ENCODE assay signal across 8 mouse cellular contexts in the genomic region with DNA sequence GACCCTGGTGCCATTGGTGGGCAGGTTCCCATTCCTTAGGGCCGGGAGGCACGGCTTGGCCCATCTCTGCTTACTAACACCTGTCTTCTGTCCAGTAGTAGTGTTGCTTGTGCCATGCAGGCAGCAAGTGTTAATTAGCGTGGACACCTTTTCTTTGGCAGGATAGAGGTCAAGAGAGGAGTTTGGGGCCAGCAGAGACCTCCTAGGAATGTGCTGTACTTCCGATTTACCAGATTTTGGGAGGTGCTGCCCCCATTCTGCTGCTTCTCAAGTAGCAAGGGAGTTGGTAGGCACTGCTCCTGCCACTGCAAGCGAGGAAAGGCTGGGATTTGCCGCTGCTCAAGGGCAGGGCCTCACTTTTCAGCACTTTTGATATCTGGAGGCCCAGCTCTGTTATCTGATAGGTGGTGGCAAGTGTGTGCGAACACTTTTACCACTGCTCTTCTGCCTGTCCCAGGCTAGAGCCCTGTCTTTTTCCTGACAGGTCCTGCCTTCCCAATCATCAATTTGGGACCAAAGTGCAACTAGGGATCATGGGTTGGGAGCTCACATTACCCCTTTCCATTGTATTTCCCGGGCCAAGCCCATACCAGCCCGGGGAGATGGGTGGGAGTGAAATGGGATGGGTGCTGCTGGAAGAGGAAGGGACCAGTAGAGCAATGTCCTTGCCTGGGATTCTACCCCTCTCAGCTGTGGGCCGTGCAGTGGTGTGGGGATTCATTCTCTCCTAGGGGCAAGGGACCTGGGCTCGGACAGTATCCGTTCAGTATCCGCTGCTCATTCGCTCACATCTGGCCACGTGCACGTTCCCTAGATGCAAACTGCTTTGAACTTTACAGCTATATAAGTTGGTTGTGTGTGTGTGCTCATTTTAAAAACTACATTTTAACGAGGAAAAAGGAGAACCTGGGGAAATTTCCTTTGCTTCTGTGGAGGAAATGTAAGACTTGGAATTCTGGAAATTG. TPM values are rescaled to one million over a fixed set of nuclear protein-coding genes. Genes with fewer than 3 reads are reported as not detected.
DNase-seq lines count a peak whose midpoint lies in the region; ATAC-seq and TF ChIP-seq lines count a peak whose summit lies in the region.

No protein-coding gene starts in this region.

- no peak for TF ChIP-seq CTCF in kidney, postnatal 0 days (IDR thresholded peaks at IDR 0.05; ENCODE audit: low read depth)
- no peak for TF ChIP-seq CTCF in midbrain, postnatal 0 days (IDR thresholded peaks at IDR 0.05)

- WGBS in kidney, postnatal 0 days, result 37% methylated on average over 17 of the region's 17 CpGs
- 41% methylated on average over 17 of the region's 17 CpGs for WGBS in embryonic facial prominence, embryonic 14.5 days
- 46% methylated on average over 17 of the region's 17 CpGs for WGBS in intestine, embryonic 15.5 days
- 48% methylated on average over 17 of the region's 17 CpGs for WGBS in midbrain, postnatal 0 days

- peak overlapping the region; percentile 81 for H3K4me2 ChIP-seq in kidney, postnatal 0 days (ENCODE audit: low read length)
- H3K4me2 ChIP-seq in embryonic facial prominence, embryonic 14.5 days (ENCODE audit: low read depth, low read length), result peak overlapping the region; percentile 66
- peak overlapping the region; percentile 73 for H3K4me2 ChIP-seq in intestine, embryonic 15.5 days (replicated peaks)
- H3K4me2 ChIP-seq in midbrain, postnatal 0 days (ENCODE audit: low read depth, low read length, poor library complexity, severe bottlenecking), result peak overlapping the region; percentile 95

- H3K27me3 ChIP-seq in kidney, postnatal 0 days (ENCODE audit: insufficient read depth, low read length), result no peaks in the 10 kb centered on the region
- no peaks in the 10 kb centered on the region for H3K27me3 ChIP-seq in embryonic facial prominence, embryonic 14.5 days (replicated peaks; ENCODE audit: control insufficient read depth, insufficient read depth, low read length)
- no peaks in the 10 kb centered on the region for H3K27me3 ChIP-seq in intestine, embryonic 15.5 days (replicated peaks)
- H3K27me3 ChIP-seq in midbrain, postnatal 0 days (ENCODE audit: insufficient read depth, low read length), result no peaks in the 10 kb centered on the region

- peaks cover 33% of the 10 kb centered on the region; the same call in 1 of the 2 replicates for H3K36me3 ChIP-seq in kidney, postnatal 0 days (ENCODE audit: insufficient read depth, low read length)
- H3K36me3 ChIP-seq in embryonic facial prominence, embryonic 14.5 days (ENCODE audit: control insufficient read depth, insufficient read depth, low read length), result peaks cover 61% of the 10 kb centered on the region
- H3K36me3 ChIP-seq in intestine, embryonic 15.5 days, result peaks cover 34% of the 10 kb centered on the region
- H3K36me3 ChIP-seq in midbrain, postnatal 0 days (ENCODE audit: insufficient read depth, low read length), result peaks cover 42% of the 10 kb centered on the region

- no peaks in the 10 kb centered on the region for H3K9me3 ChIP-seq in kidney, postnatal 0 days (replicated peaks; ENCODE audit: low read length)
- H3K9me3 ChIP-seq in embryonic facial prominence, embryonic 14.5 days (ENCODE audit: control insufficient read depth, low read length), result no peaks in the 10 kb centered on the region
- no peaks in the 10 kb centered on the region for H3K9me3 ChIP-seq in intestine, embryonic 15.5 days
- H3K9me3 ChIP-seq in midbrain, postnatal 0 days (ENCODE audit: low read length), result no peaks in the 10 kb centered on the region

- H3K27ac ChIP-seq in kidney, postnatal 0 days, result peak overlapping the region; percentile 26; the same call in 1 of the 2 replicates
- H3K27ac ChIP-seq in embryonic facial prominence, embryonic 14.5 days (replicated peaks; ENCODE audit: low read depth, low read length), result peak overlapping the region; percentile 85
- H3K27ac ChIP-seq in intestine, embryonic 15.5 days, result peak overlapping the region; percentile 64
- no peak overlapping the region for H3K27ac ChIP-seq in midbrain, postnatal 0 days (ENCODE audit: low read depth, low read length)

- H3K4me1 ChIP-seq in kidney, postnatal 0 days (replicated peaks; ENCODE audit: insufficient read depth, low read length), result peaks cover 10% of the 10 kb centered on the region; the same call in 1 of the 2 replicates
- H3K4me1 ChIP-seq in embryonic facial prominence, embryonic 14.5 days (ENCODE audit: control insufficient read depth, insufficient read depth, low read length), result 0 out of 2 replicates have a peak, but pooled peaks cover 11% of the 10 kb centered on the region
- peaks cover 35% of the 10 kb centered on the region for H3K4me1 ChIP-seq in intestine, embryonic 15.5 days (replicated peaks)
- peaks cover 7% of the 10 kb centered on the region; the same call in 1 of the 2 replicates for H3K4me1 ChIP-seq in midbrain, postnatal 0 days (ENCODE audit: insufficient read depth, low read length)

- ATAC-seq in kidney, postnatal 0 days (replicated peaks; ENCODE audit: low FRiP score, low read depth), result no peak
- ATAC-seq in embryonic facial prominence, embryonic 14.5 days (ENCODE audit: low read depth), result no peak
- ATAC-seq in intestine, embryonic 15.5 days, result no peak
- no peak for ATAC-seq in midbrain, postnatal 0 days (ENCODE audit: low FRiP score)
- no peak for ATAC-seq in CD4-positive, CD25-positive, alpha-beta regulatory T cell, adult 4 months
- ATAC-seq in monocyte, adult 5-6 weeks (replicated peaks; ENCODE audit: insufficient number of reproducible peaks, low FRiP score, low TSS enrichment, poor library complexity, severe bottlenecking), result no peak

- DNase-seq in kidney, postnatal 0 days (ENCODE audit: low spot score), result no peak
- DNase-seq in kidney, postnatal 25 days, result no peak
- DNase-seq in embryonic facial prominence, embryonic 14.5 days (ENCODE audit: low spot score), result no peak
- no peak for DNase-seq in midbrain, postnatal 0 days (ENCODE audit: low spot score)
- no peak for DNase-seq in urinary bladder, postnatal 36 days (ENCODE audit: low spot score in 2 of 2)

- 0 out of 2 replicates have a peak overlapping the region, but pooled peaks have one; percentile 1 for H3K9ac ChIP-seq in kidney, postnatal 0 days (ENCODE audit: low read depth, low read length)
- H3K9ac ChIP-seq in embryonic facial prominence, embryonic 14.5 days (ENCODE audit: low read depth, low read length), result peak overlapping the region; percentile 62
- H3K9ac ChIP-seq in intestine, embryonic 15.5 days, result peak overlapping the region; percentile 28
- peak overlapping the region; percentile 74; the same call in 1 of the 2 replicates for H3K9ac ChIP-seq in midbrain, postnatal 0 days (replicated peaks; ENCODE audit: low read length, poor library complexity, severe bottlenecking)

- peak overlapping the region; percentile 55 for H3K4me3 ChIP-seq in kidney, postnatal 0 days (replicated peaks; ENCODE audit: low read depth, low read length)
- H3K4me3 ChIP-seq in embryonic facial prominence, embryonic 14.5 days (ENCODE audit: low read depth, low read length), result peak overlapping the region; percentile 80
- H3K4me3 ChIP-seq in intestine, embryonic 15.5 days (replicated peaks), result peak overlapping the region; percentile 64
- peak overlapping the region; percentile 70; the same call in 1 of the 2 replicates for H3K4me3 ChIP-seq in midbrain, postnatal 0 days (ENCODE audit: low read depth, low read length)

RNA-seq across cellular contexts. Expression of a gene that starts 1.2 kb away (rescaled TPM):
- polyA plus RNA-seq in kidney, postnatal 0 days (2015; fragmentation: Nextera tagmentation; extraction: Ambion mirVana), result 23.2 and 27.2 TPM in 2 replicates
- polyA plus RNA-seq in embryonic facial prominence, embryonic 14.5 days (2014; fragmentation: Nextera tagmentation; extraction: Ambion mirVana), result 36.6 and 37.0 TPM in 2 replicates
- 61.8 and 79.2 TPM in 2 replicates for polyA plus RNA-seq in intestine, embryonic 15.5 days (2015; fragmentation: Nextera tagmentation; extraction: Ambion mirVana)
- total RNA-seq in midbrain, postnatal 0 days (2014; rRNA removed), result 13.4 and 18.7 TPM in 2 replicates
- 14.9 and 17.8 TPM in 2 replicates for polyA plus RNA-seq in midbrain, postnatal 0 days (2015; fragmentation: Nextera tagmentation; extraction: Ambion mirVana)
- 10 to 100 TPM; 18.0 to 25.0 TPM for polyA plus RNA-seq in CD4-positive, CD25-positive, alpha-beta regulatory T cell, adult 4 months (2017; shearing (Covaris generic))
- 4.5 to 19.8 TPM (median 15.8 TPM) in 3 replicates for total RNA-seq in monocyte, adult 5-6 weeks (2017)

RNA-seq across cellular contexts. Expression of a gene that starts 5.1 kb away (rescaled TPM):
- polyA plus RNA-seq in kidney, postnatal 0 days (2015; fragmentation: Nextera tagmentation; extraction: Ambion mirVana), result 1.4 and 1.6 TPM in 2 replicates
- 4.1 and 4.6 TPM in 2 replicates for polyA plus RNA-seq in embryonic facial prominence, embryonic 14.5 days (2014; fragmentation: Nextera tagmentation; extraction: Ambion mirVana)
- 3.1 and 3.2 TPM in 2 replicates for polyA plus RNA-seq in intestine, embryonic 15.5 days (2015; fragmentation: Nextera tagmentation; extraction: Ambion mirVana)
- 2.5 and 3.7 TPM in 2 replicates for total RNA-seq in midbrain, postnatal 0 days (2014; rRNA removed)
- polyA plus RNA-seq in midbrain, postnatal 0 days (2015; fragmentation: Nextera tagmentation; extraction: Ambion mirVana), result 1.4 and 1.6 TPM in 2 replicates
- 1 to 10 TPM; 2.0 to 2.8 TPM for polyA plus RNA-seq in CD4-positive, CD25-positive, alpha-beta regulatory T cell, adult 4 months (2017; shearing (Covaris generic))
- total RNA-seq in monocyte, adult 5-6 weeks (2017), result 2.5 to 3.5 TPM in 2 of 3 replicates, not detected in the other

RNA-seq across cellular contexts. Expression of a gene that starts 32.4 kb away (rescaled TPM):
- 0.09 and 0.39 TPM in 2 replicates for polyA plus RNA-seq in kidney, postnatal 0 days (2015; fragmentation: Nextera tagmentation; extraction: Ambion mirVana)
- 0.89 and 1.5 TPM in 2 replicates for polyA plus RNA-seq in embryonic facial prominence, embryonic 14.5 days (2014; fragmentation: Nextera tagmentation; extraction: Ambion mirVana)
- polyA plus RNA-seq in intestine, embryonic 15.5 days (2015; fragmentation: Nextera tagmentation; extraction: Ambion mirVana), result 0.98 and 2.2 TPM in 2 replicates
- total RNA-seq in midbrain, postnatal 0 days (2014; rRNA removed), result 0.14 TPM in 1 of 2 replicates, not detected in the other
- not detected in 2 replicates for polyA plus RNA-seq in midbrain, postnatal 0 days (2015; fragmentation: Nextera tagmentation; extraction: Ambion mirVana)
- 1 to 10 TPM; 1.4 to 1.5 TPM for polyA plus RNA-seq in CD4-positive, CD25-positive, alpha-beta regulatory T cell, adult 4 months (2017; shearing (Covaris generic))
- not detected in 3 replicates for total RNA-seq in monocyte, adult 5-6 weeks (2017)

RNA-seq across cellular contexts. Expression of a gene that starts 35.3 kb away (rescaled TPM):
- 23.7 and 24.6 TPM in 2 replicates for polyA plus RNA-seq in kidney, postnatal 0 days (2015; fragmentation: Nextera tagmentation; extraction: Ambion mirVana)
- polyA plus RNA-seq in embryonic facial prominence, embryonic 14.5 days (2014; fragmentation: Nextera tagmentation; extraction: Ambion mirVana), result 22.9 and 30.2 TPM in 2 replicates
- 18.6 and 23.7 TPM in 2 replicates for polyA plus RNA-seq in intestine, embryonic 15.5 days (2015; fragmentation: Nextera tagmentation; extraction: Ambion mirVana)
- total RNA-seq in midbrain, postnatal 0 days (2014; rRNA removed), result 46.3 and 60.6 TPM in 2 replicates
- 44.1 and 49.1 TPM in 2 replicates for polyA plus RNA-seq in midbrain, postnatal 0 days (2015; fragmentation: Nextera tagmentation; extraction: Ambion mirVana)
- 10 to 100 TPM; 68.1 to 87.9 TPM for polyA plus RNA-seq in CD4-positive, CD25-positive, alpha-beta regulatory T cell, adult 4 months (2017; shearing (Covaris generic))
- 21.5 to 53.5 TPM (median 30.5 TPM) in 3 replicates for total RNA-seq in monocyte, adult 5-6 weeks (2017)

RNA-seq across cellular contexts. Expression of a gene that starts 45.6 kb away (rescaled TPM):
- 45.7 and 46.9 TPM in 2 replicates for polyA plus RNA-seq in kidney, postnatal 0 days (2015; fragmentation: Nextera tagmentation; extraction: Ambion mirVana)
- 29.0 and 31.5 TPM in 2 replicates for polyA plus RNA-seq in embryonic facial prominence, embryonic 14.5 days (2014; fragmentation: Nextera tagmentation; extraction: Ambion mirVana)
- polyA plus RNA-seq in intestine, embryonic 15.5 days (2015; fragmentation: Nextera tagmentation; extraction: Ambion mirVana), result 41.7 and 42.1 TPM in 2 replicates
- total RNA-seq in midbrain, postnatal 0 days (2014; rRNA removed), result 249 and 272 TPM in 2 replicates
- 90.5 and 94.1 TPM in 2 replicates for polyA plus RNA-seq in midbrain, postnatal 0 days (2015; fragmentation: Nextera tagmentation; extraction: Ambion mirVana)
- 100 to 1,000 TPM in 1 of 2 experiments, 10 to 100 TPM in 1; 65.9 to 118 TPM for polyA plus RNA-seq in CD4-positive, CD25-positive, alpha-beta regulatory T cell, adult 4 months (2017; shearing (Covaris generic))
- total RNA-seq in monocyte, adult 5-6 weeks (2017), result 47.0 to 167 TPM (median 102 TPM) in 3 replicates

Comparison
In these comparisons a context has a peak if more than half of its experiments do, and no peak if none do; other contexts are left out.
1. H3K9ac ChIP-seq: peak in every context shown above with its lines; median percentile 74 in midbrain, postnatal 0 days; 62 in embryonic facial prominence, embryonic 14.5 days; 28 in intestine, embryonic 15.5 days; 1 in kidney, postnatal 0 days.